Mouse (Mus musculus): ENCODE measurements around the gene Aox2. TPM values are rescaled to one million over a fixed set of nuclear protein-coding genes. Genes with fewer than 3 reads are reported as not detected.

The Aox2 gene
- 0.06 TPM for polyA plus RNA-seq (2017; shearing (Covaris generic))

GRCm38 (mm10) chr1:58278026-58278425 is at the start of gene Aox2:
Aox2 (plus strand) TSS chr1:58278326.

GRCm38 (mm10) chr1:58392652-58393283 is 114.6 kb downstream of the Aox2 start, which contains the start of gene Bzw1:
Bzw1 (plus strand) TSS chr1:58392898.

GRCm38 (mm10) chr1:58423371-58424248 is 145.5 kb downstream of the Aox2 start, which contains the start of gene Clk1:
Clk1 (minus strand) TSS chr1:58424066.

Other genes with a start within 250 kb of the Aox2 start
- 0.06 TPM for gene Aox1, start 248.4 kb upstream of the Aox2 start, polyA plus RNA-seq (2017; shearing (Covaris generic))
- gene Aox3, start 165.2 kb upstream of the Aox2 start, polyA plus RNA-seq (2017; shearing (Covaris generic)): 0.11 TPM
- not detected for gene Aox4, start 67.9 kb upstream of the Aox2 start, polyA plus RNA-seq (2017; shearing (Covaris generic))
- 382 TPM for gene Bzw1, start 114.6 kb downstream of the Aox2 start, polyA plus RNA-seq (2017; shearing (Covaris generic))
- 1,105 TPM for gene Clk1, start 145.7 kb downstream of the Aox2 start, polyA plus RNA-seq (2017; shearing (Covaris generic))
- 38.5 TPM for gene Nif3l1, start 166.8 kb downstream of the Aox2 start, polyA plus RNA-seq (2017; shearing (Covaris generic))
- 27.0 TPM for gene Ppil3, start 167.2 kb downstream of the Aox2 start, polyA plus RNA-seq (2017; shearing (Covaris generic))
- 26.4 TPM for gene Orc2, start 226.8 kb downstream of the Aox2 start, polyA plus RNA-seq (2017; shearing (Covaris generic))